Mouse (Mus musculus): ENCODE results near the gene Cd52.
A peak's percentile ranks its signal among the peaks of the same experiment; 100 is the strongest.

The Cd52 gene

DNA sequence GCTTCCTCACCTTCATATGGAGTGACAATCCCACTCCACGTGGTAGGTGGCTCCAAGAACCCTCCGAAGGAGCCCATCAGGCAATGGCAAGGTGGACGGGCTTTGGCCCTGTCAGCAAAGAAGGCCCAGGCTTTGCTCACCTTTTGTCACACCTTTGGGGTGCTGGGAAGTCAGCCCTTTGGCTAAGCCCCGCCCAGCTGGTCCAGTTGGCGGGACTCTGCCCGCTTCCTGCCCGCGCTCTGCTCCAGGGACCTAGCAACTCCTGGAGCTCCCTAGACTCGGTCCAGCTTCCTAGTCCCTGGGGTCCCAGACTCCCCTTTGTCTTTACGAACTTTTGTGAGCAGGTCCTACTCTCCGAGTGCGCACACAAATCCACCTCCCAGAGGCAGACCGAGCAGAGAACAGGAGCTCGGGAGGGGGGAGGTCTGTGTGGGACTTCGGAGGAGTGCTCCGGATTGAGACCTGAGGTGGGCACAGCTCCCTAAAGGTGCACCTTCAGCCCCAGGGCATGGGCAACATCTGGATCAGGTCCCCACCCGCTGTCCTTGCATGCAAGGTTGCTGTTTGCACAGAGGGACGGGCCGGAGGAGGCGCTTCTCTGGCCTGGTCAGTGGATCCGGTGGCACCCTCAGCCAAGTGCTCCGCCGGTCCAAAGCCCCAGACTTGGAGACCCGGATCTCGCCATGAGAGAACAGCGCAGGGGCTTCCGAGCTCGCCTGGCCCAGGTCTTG lies 34.6 kb downstream of the Cd52 start, which contains the start of gene Crybg2:
Gene Crybg2 (plus strand): TSS at position 681 of the 731 bp plus-strand sequence.
- peak within 1 kb of the TSS; percentile 74 for H3K4me3 ChIP-seq (replicated peaks; ENCODE audit: low read length)
- TF ChIP-seq POU5F1 (IDR thresholded peaks at IDR 0.05; ENCODE audit: borderline replicate concordance, low read length) (no peak), NANOG (IDR thresholded peaks at IDR 0.05; ENCODE audit: borderline replicate concordance, low read length) (no peak), CTCF (conservative IDR thresholded peaks at IDR 0.05; ENCODE audit: low read length) (no peak)
- no peaks in the 10 kb centered on the region for H3K36me3 ChIP-seq (ENCODE audit: insufficient read depth, low read length)
- H3K27me3 ChIP-seq (ENCODE audit: insufficient read depth, low read length), result peaks cover 8% of the 10 kb centered on the region
- H3K4me1 ChIP-seq (replicated peaks; ENCODE audit: low read depth, low read length), result peaks cover 79% of the 10 kb centered on the region
- no peaks in the 10 kb centered on the region for H3K9me3 ChIP-seq (ENCODE audit: low read length)

DNA sequence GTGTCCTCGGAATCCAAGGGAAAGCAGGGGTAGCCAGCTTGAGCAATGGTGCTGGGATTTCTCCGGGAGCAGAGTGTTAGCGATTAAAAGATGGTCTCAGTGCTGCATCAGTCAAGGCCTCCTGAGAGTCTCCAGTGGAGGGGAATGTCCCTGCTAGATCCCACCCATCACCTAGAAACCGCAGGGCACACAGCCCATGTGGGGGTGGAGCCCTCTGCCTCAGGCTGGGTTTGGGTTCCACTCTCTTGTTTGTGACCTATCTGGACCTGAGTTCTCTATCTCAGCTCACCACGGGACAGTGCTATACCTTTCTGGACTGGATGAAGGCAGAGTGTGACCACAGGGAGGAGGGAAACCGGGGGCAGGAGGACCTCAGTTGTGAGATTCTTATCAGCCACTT lies 36.0 kb downstream of the Cd52 start:
- Histone ChIP-seq H3K27me3 (ENCODE audit: insufficient read depth, low read length) (peaks cover 6% of the 10 kb centered on the region; the same call in 1 of the 2 replicates), H3K36me3 (ENCODE audit: insufficient read depth, low read length) (no peaks in the 10 kb centered on the region), H3K4me1 (replicated peaks; ENCODE audit: low read depth, low read length) (peaks cover 75% of the 10 kb centered on the region), H3K4me3 (replicated peaks; ENCODE audit: low read length) (peak overlapping the region; percentile 65), H3K9me3 (ENCODE audit: low read length) (no peaks in the 10 kb centered on the region)
- TF ChIP-seq POU5F1 (IDR thresholded peaks at IDR 0.05; ENCODE audit: borderline replicate concordance, low read length) (no peak), NANOG (IDR thresholded peaks at IDR 0.05; ENCODE audit: borderline replicate concordance, low read length) (no peak), CTCF (conservative IDR thresholded peaks at IDR 0.05; ENCODE audit: low read length) (no peak)

DNA sequence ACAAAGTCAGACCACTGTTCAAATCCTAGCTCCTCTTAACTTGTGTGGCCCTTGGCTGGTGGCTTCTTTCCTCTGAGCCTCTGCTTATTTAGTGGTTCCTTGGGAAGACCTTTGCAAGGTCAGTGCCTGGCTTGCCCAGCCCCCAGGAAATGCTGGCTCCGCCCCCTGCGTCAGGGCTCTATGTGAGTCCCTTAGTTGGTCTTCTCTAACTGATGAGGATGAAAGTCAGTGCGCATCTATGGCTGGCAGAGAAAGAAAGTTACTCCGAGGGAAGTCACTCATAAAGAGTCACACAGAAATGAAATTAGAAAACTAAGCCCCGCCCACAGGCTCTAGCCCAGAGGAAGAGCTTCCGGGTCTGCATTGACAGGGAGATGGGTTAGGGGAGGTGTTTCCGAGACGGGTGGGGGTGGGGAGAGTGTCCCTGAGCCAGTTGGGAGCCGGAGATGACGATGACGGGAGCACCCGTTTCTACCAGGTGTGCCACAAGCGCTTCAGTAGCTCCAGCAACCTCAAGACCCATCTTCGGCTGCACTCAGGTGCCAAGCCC lies 36.6 kb downstream of the Cd52 start:
- no peaks in the 10 kb centered on the region for H3K36me3 ChIP-seq (ENCODE audit: insufficient read depth, low read length)
- peak overlapping the region; percentile 65 for H3K4me3 ChIP-seq (replicated peaks; ENCODE audit: low read length)
- H3K27me3 ChIP-seq (ENCODE audit: insufficient read depth, low read length), result peaks cover 11% of the 10 kb centered on the region; the same call in 1 of the 2 replicates
- H3K4me1 ChIP-seq (replicated peaks; ENCODE audit: low read depth, low read length), result peaks cover 68% of the 10 kb centered on the region
- H3K9me3 ChIP-seq (ENCODE audit: low read length), result no peaks in the 10 kb centered on the region
- no peak for TF ChIP-seq POU5F1 (IDR thresholded peaks at IDR 0.05; ENCODE audit: borderline replicate concordance, low read length)
- no peak for TF ChIP-seq CTCF (conservative IDR thresholded peaks at IDR 0.05; ENCODE audit: low read length)
- TF ChIP-seq NANOG (IDR thresholded peaks at IDR 0.05; ENCODE audit: borderline replicate concordance, low read length), result no peak

DNA sequence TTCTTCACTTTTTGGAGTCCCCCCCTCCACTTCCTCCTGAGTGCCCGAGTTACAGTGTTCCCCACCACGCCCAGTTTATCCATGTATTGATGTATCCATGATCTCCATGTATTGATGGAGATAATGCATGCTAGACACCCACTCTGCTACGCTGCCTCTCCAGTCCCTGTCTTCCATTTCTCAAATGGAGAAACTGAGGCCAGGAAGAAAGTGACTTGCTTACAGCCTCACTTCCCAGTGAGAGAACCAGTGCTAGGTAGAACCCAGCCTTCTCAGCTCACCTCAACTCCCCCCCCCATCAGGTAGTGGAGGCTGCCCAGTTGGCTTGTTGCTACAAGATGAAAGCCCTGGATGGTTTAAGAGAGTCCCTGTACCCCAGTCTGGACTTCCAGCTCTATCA lies 41.3 kb downstream of the Cd52 start, which contains the start of gene Zfp683:
Gene Zfp683 (plus strand): TSS at position 301 of the 400 bp plus-strand sequence.
- peaks cover 29% of the 10 kb centered on the region for H3K4me1 ChIP-seq (replicated peaks; ENCODE audit: low read depth, low read length)
- no peak for TF ChIP-seq CTCF (conservative IDR thresholded peaks at IDR 0.05; ENCODE audit: low read length)
- TF ChIP-seq POU5F1 (IDR thresholded peaks at IDR 0.05; ENCODE audit: borderline replicate concordance, low read length), result no peak
- TF ChIP-seq NANOG (IDR thresholded peaks at IDR 0.05; ENCODE audit: borderline replicate concordance, low read length), result no peak
- peaks cover 4% of the 10 kb centered on the region; the same call in 1 of the 2 replicates for H3K9me3 ChIP-seq (ENCODE audit: low read length)
- H3K36me3 ChIP-seq (ENCODE audit: insufficient read depth, low read length), result no peaks in the 10 kb centered on the region
- H3K4me3 ChIP-seq (replicated peaks; ENCODE audit: low read length), result no peak within 1 kb of the TSS
- peaks cover 16% of the 10 kb centered on the region for H3K27me3 ChIP-seq (ENCODE audit: insufficient read depth, low read length)

DNA sequence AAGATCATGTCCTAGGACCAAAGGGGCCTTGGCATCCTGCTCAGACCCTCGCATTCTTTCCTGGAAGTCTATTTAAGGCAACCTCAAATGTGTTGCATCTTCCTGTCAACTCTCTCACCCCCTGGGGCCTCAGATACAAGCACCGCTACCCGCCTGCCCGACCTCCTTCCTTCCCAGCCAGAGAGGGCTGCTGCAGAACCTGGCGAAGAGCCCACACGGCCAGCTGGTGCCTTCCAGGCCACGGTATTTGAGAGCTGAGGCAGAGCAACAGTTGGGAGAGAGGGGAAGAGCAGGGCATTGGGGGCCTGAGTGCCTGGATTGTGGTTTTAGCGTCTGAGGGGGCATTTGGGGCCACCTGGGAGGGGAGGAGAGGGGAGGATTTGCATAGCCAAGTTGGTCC lies 42.3 kb downstream of the Cd52 start:
- no peaks in the 10 kb centered on the region for H3K36me3 ChIP-seq (ENCODE audit: insufficient read depth, low read length)
- H3K4me3 ChIP-seq (replicated peaks; ENCODE audit: low read length), result no peak overlapping the region
- no peak for TF ChIP-seq NANOG (IDR thresholded peaks at IDR 0.05; ENCODE audit: borderline replicate concordance, low read length)
- TF ChIP-seq CTCF (conservative IDR thresholded peaks at IDR 0.05; ENCODE audit: low read length), result no peak
- no peak for TF ChIP-seq POU5F1 (IDR thresholded peaks at IDR 0.05; ENCODE audit: borderline replicate concordance, low read length)

DNA sequence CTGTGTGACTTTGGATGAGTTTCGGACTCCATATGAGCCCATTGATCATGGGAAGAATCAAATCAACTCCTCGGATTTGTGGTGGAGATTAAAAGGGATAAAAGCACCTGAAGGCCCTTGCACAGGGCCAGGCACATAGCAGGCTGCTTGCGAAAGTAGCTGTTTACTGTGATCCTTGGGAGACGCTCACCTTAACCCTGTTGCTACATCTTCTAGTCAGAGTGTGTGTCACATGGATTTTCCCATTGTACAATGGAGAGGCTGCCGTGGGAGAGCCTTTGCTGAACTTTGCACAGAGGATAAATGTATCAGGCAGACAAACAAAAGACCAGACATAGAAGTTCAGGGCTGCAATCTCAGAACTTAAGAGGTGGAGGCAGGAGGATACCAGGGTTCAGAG lies 43.0 kb downstream of the Cd52 start:
- no peak for TF ChIP-seq NANOG (IDR thresholded peaks at IDR 0.05; ENCODE audit: borderline replicate concordance, low read length)
- TF ChIP-seq POU5F1 (IDR thresholded peaks at IDR 0.05; ENCODE audit: borderline replicate concordance, low read length), result no peak
- TF ChIP-seq CTCF (conservative IDR thresholded peaks at IDR 0.05; ENCODE audit: low read length), result no peak
- Histone ChIP-seq H3K9me3 (ENCODE audit: low read length) (peaks cover 4% of the 10 kb centered on the region; the same call in 1 of the 2 replicates), H3K4me3 (replicated peaks; ENCODE audit: low read length) (no peak overlapping the region), H3K36me3 (ENCODE audit: insufficient read depth, low read length) (no peaks in the 10 kb centered on the region), H3K4me1 (replicated peaks; ENCODE audit: low read depth, low read length) (peaks cover 14% of the 10 kb centered on the region), H3K27me3 (ENCODE audit: insufficient read depth, low read length) (peaks cover 16% of the 10 kb centered on the region)

More for the DNA sequence above, 42.3 kb downstream of the Cd52 start:
- peaks cover 19% of the 10 kb centered on the region for H3K4me1 ChIP-seq (replicated peaks; ENCODE audit: low read depth, low read length)
- H3K9me3 ChIP-seq (ENCODE audit: low read length), result peaks cover 4% of the 10 kb centered on the region; the same call in 1 of the 2 replicates
- H3K27me3 ChIP-seq (ENCODE audit: insufficient read depth, low read length), result peaks cover 16% of the 10 kb centered on the region

DNA sequence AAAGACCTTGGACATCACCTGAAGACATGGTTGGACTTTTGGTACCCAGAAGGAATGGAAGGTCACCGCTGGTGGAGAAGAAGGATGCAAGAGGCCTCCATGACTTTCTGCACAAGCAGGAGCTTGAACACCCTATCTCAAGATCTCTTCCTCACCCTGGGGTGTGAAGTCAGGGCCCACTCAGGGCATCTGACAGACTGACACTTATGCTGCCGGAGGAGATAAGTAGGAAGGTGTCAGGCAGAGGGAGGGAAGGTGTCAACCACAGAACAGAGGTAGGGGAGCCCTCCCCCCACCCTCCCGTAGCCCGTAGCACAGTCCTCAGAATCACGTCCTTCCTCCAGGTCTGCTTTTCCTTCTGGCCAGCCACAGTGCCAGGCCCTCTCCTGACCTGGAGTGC lies 47.2 kb downstream of the Cd52 start:
- H3K4me1 ChIP-seq (replicated peaks; ENCODE audit: low read depth, low read length), result peaks cover 3% of the 10 kb centered on the region; the same call in 1 of the 2 replicates
- no peak overlapping the region for H3K4me3 ChIP-seq (replicated peaks; ENCODE audit: low read length)
- peaks cover 23% of the 10 kb centered on the region for H3K9me3 ChIP-seq (ENCODE audit: low read length)
- H3K27me3 ChIP-seq (ENCODE audit: insufficient read depth, low read length), result peaks cover 1% of the 10 kb centered on the region
- no peaks in the 10 kb centered on the region for H3K36me3 ChIP-seq (ENCODE audit: insufficient read depth, low read length)
- TF ChIP-seq NANOG (IDR thresholded peaks at IDR 0.05; ENCODE audit: borderline replicate concordance, low read length) (no peak), CTCF (conservative IDR thresholded peaks at IDR 0.05; ENCODE audit: low read length) (no peak), POU5F1 (IDR thresholded peaks at IDR 0.05; ENCODE audit: borderline replicate concordance, low read length) (no peak)

DNA sequence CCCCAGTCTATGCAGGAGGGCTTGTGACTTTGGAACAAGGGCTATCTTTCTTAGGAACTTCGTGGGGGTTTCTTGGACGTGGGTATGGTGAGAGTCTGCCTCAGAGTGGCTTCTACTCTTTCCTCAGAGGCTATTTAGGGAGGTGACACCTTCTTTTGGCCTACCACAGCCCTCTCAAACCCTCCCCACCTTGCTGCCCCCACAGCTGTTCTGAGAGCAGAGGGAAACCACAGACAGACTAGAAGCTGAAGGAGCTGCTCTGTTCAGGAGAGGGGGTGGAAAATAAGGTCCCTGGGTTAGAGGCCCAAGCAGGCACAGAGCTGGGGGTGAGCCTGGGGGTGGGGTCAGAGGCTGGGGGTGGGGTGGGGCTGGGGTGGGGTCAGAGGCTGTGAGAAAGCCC lies 51.8 kb downstream of the Cd52 start:
- Histone ChIP-seq H3K36me3 (ENCODE audit: insufficient read depth, low read length) (no peaks in the 10 kb centered on the region), H3K4me3 (replicated peaks; ENCODE audit: low read length) (no peak overlapping the region), H3K4me1 (replicated peaks; ENCODE audit: low read depth, low read length) (peaks cover 7% of the 10 kb centered on the region), H3K9me3 (ENCODE audit: low read length) (peaks cover 19% of the 10 kb centered on the region), H3K27me3 (ENCODE audit: insufficient read depth, low read length) (peaks cover 2% of the 10 kb centered on the region; the same call in 1 of the 2 replicates)
- TF ChIP-seq NANOG (IDR thresholded peaks at IDR 0.05; ENCODE audit: borderline replicate concordance, low read length), result no peak

Measured in E14TG2a.4 (cell line).